ENCODE assay signal across 29 mouse cellular contexts in genomic region chr1:182640094-182640493, GRCm38 (mm10).
DNase-seq lines count a peak whose midpoint lies in the region; ATAC-seq and TF ChIP-seq lines count a peak whose summit lies in the region.
"Had no signal": no experiment of that assay in that cellular context is flagged by ENCODE, and none has a peak within 500 bp of the region (broad histone marks: within the 10 kb centered on the region; RNA-seq: fewer than 3 reads in every experiment).

No protein-coding gene starts in this region.

- 0 out of 2 replicates have a peak, but pooled peaks cover under 1% of the 10 kb centered on the region for H3K4me1 ChIP-seq in liver, embryonic 11.5 days (replicated peaks; ENCODE audit: control insufficient read depth, insufficient read depth, low read length)
- peaks cover 6% of the 10 kb centered on the region for H3K4me1 ChIP-seq in midbrain, embryonic 11.5 days (ENCODE audit: control insufficient read depth, insufficient read depth, low read length)
- H3K4me1 ChIP-seq in midbrain, embryonic 14.5 days (ENCODE audit: control insufficient read depth, insufficient read depth, low read length) = peaks cover 10% of the 10 kb centered on the region
- no peaks in the 10 kb centered on the region for H3K4me1 ChIP-seq in liver, embryonic 14.5 days (replicated peaks; ENCODE audit: control insufficient read depth in 2 of 2, insufficient read depth in 2 of 2, low read length in 1 of 2)
- no peaks in the 10 kb centered on the region for H3K4me1 ChIP-seq in liver, embryonic 16.5 days (ENCODE audit: control insufficient read depth, low read depth, low read length)
- no peaks in the 10 kb centered on the region for H3K4me1 ChIP-seq in thymus, adult 2 months (replicated peaks; ENCODE audit: control insufficient read depth, insufficient read depth, low read length)

- intact Hi-C loops in heart, postnatal 10 days (cut with DNase I) = no loop called here

- H3K36me3 ChIP-seq in liver, embryonic 11.5 days (ENCODE audit: control insufficient read depth, insufficient read depth, low read length) = no peaks in the 10 kb centered on the region
- H3K36me3 ChIP-seq in midbrain, embryonic 11.5 days (ENCODE audit: control insufficient read depth, insufficient read depth, low read length) = no peaks in the 10 kb centered on the region
- H3K36me3 ChIP-seq in midbrain, embryonic 14.5 days (ENCODE audit: control insufficient read depth, insufficient read depth, low read length) = no peaks in the 10 kb centered on the region
- no peaks in the 10 kb centered on the region for H3K36me3 ChIP-seq in liver, embryonic 14.5 days (replicated peaks; ENCODE audit: control insufficient read depth, insufficient read depth, low read depth)
- no peaks in the 10 kb centered on the region for H3K36me3 ChIP-seq in liver, embryonic 16.5 days (ENCODE audit: control insufficient read depth, insufficient read depth)
- H3K36me3 ChIP-seq in thymus, adult 2 months (ENCODE audit: control insufficient read depth, insufficient read depth, low read length) = no peaks in the 10 kb centered on the region
- H3K36me3 ChIP-seq: embryonic facial prominence, embryonic 13.5 days; embryonic facial prominence, embryonic 15.5 days; forebrain, embryonic 10.5 days; forebrain, embryonic 15.5 days; G1E had no signal

- TF ChIP-seq POLR2A in thymus, adult 2 months (IDR thresholded peaks at IDR 0.05; ENCODE audit: control insufficient read depth, extremely low read depth, insufficient read depth, low read length, poor library complexity) = no peak

- H3K27me3 ChIP-seq in liver, embryonic 11.5 days (replicated peaks; ENCODE audit: control insufficient read depth, insufficient read depth, low read length) = no peaks in the 10 kb centered on the region
- no peaks in the 10 kb centered on the region for H3K27me3 ChIP-seq in midbrain, embryonic 11.5 days (ENCODE audit: control insufficient read depth, insufficient read depth, low read length)
- no peaks in the 10 kb centered on the region for H3K27me3 ChIP-seq in midbrain, embryonic 14.5 days (ENCODE audit: control insufficient read depth, insufficient read depth, low read length)
- no peaks in the 10 kb centered on the region for H3K27me3 ChIP-seq in liver, embryonic 14.5 days (ENCODE audit: control insufficient read depth, insufficient read depth, low read length)
- no peaks in the 10 kb centered on the region for H3K27me3 ChIP-seq in liver, embryonic 16.5 days (ENCODE audit: control insufficient read depth, insufficient read depth, low read depth, low read length)
- no peaks in the 10 kb centered on the region for H3K27me3 ChIP-seq in thymus, adult 2 months (ENCODE audit: control insufficient read depth, insufficient read depth, low read length)
- H3K27me3 ChIP-seq: CH12.LX; embryonic facial prominence, embryonic 13.5 days; embryonic facial prominence, embryonic 15.5 days; forebrain, embryonic 15.5 days; Patski had no signal

- no peak overlapping the region for H3K4me3 ChIP-seq in liver, embryonic 11.5 days (ENCODE audit: low read depth, low read length)
- no peak overlapping the region for H3K4me3 ChIP-seq in midbrain, embryonic 11.5 days (ENCODE audit: low read depth, low read length)
- no peak overlapping the region for H3K4me3 ChIP-seq in midbrain, embryonic 14.5 days (replicated peaks; ENCODE audit: low read depth, low read length)
- no peak overlapping the region for H3K4me3 ChIP-seq in liver, embryonic 14.5 days (ENCODE audit: insufficient read depth in 1 of 2, low read depth in 2 of 2, low read length in 2 of 2)
- H3K4me3 ChIP-seq in liver, embryonic 16.5 days (ENCODE audit: low read depth, low read length) = no peak overlapping the region
- no peak overlapping the region for H3K4me3 ChIP-seq in thymus, adult 2 months (ENCODE audit: control insufficient read depth, insufficient read depth, low read length)
- H3K4me3 ChIP-seq: embryonic facial prominence, embryonic 13.5 days; embryonic facial prominence, embryonic 15.5 days; erythroblast, embryonic 14.5 days; forebrain, embryonic 10.5 days; forebrain, embryonic 13.5 days; forebrain, embryonic 15.5 days had no signal

- WGBS in liver, embryonic 11.5 days = 62% methylated on average over 4 of the region's 4 CpGs
- WGBS in midbrain, embryonic 11.5 days = 76% methylated on average over 4 of the region's 4 CpGs
- WGBS in midbrain, embryonic 14.5 days = 77% methylated on average over 4 of the region's 4 CpGs
- WGBS in liver, embryonic 14.5 days (ENCODE audit: insufficient replicate concordance) = 27% methylated on average over 4 of the region's 4 CpGs
- 27% methylated on average over 4 of the region's 4 CpGs for WGBS in liver, embryonic 16.5 days (ENCODE audit: insufficient replicate concordance)
- 77% methylated on average over 4 of the region's 4 CpGs for WGBS in thymus, adult 2 months

- H3K9me3 ChIP-seq in liver, embryonic 11.5 days (ENCODE audit: control insufficient read depth, low read length) = no peaks in the 10 kb centered on the region
- no peaks in the 10 kb centered on the region for H3K9me3 ChIP-seq in midbrain, embryonic 11.5 days (ENCODE audit: control insufficient read depth, low read length)
- H3K9me3 ChIP-seq in midbrain, embryonic 14.5 days (ENCODE audit: control insufficient read depth, low read length) = no peaks in the 10 kb centered on the region
- H3K9me3 ChIP-seq in liver, embryonic 14.5 days (ENCODE audit: control insufficient read depth, low read length) = no peaks in the 10 kb centered on the region
- no peaks in the 10 kb centered on the region for H3K9me3 ChIP-seq in liver, embryonic 16.5 days (replicated peaks; ENCODE audit: control insufficient read depth, low read length)
- H3K9me3 ChIP-seq: embryonic facial prominence, embryonic 13.5 days; embryonic facial prominence, embryonic 15.5 days; forebrain, embryonic 13.5 days; forebrain, embryonic 15.5 days had no signal

- no peak for TF ChIP-seq EP300 in liver, embryonic 14.5 days (IDR thresholded peaks at IDR 0.05; ENCODE audit: low read depth)

- no peak for DNase-seq in liver, embryonic 11.5 days (ENCODE audit: low spot score)
- DNase-seq in liver = no peak
- DNase-seq in midbrain, embryonic 11.5 days (ENCODE audit: low spot score, missing footprints) = peak; percentile 66
- DNase-seq in midbrain, embryonic 14.5 days = no peak
- no peak for DNase-seq in liver, embryonic 14.5 days (ENCODE audit: low read depth in 3 of 3, low spot score in 3 of 3)
- DNase-seq in heart, postnatal 10 days = no peak
- no peak for DNase-seq in thymus, adult 2 months
- DNase-seq: adrenal gland, postnatal 10 days; adrenal gland, postnatal 25 days; B cell, adult 2 months; cerebellum, adult 11-12 months; cerebellum, adult 2 months; cerebellum, adult 9-10 months; cerebellum, postnatal 10 days; cerebellum, postnatal 25 days; embryo, embryonic 11 days; forebrain, postnatal 0 days had no signal

- H3K9ac ChIP-seq in liver, embryonic 11.5 days (ENCODE audit: low read depth, low read length) = no peak overlapping the region
- H3K9ac ChIP-seq in midbrain, embryonic 11.5 days (ENCODE audit: low read length) = no peak overlapping the region
- H3K9ac ChIP-seq in midbrain, embryonic 14.5 days (replicated peaks; ENCODE audit: low read length) = no peak overlapping the region
- no peak overlapping the region for H3K9ac ChIP-seq in liver, embryonic 14.5 days (replicated peaks)
- H3K9ac ChIP-seq in liver, embryonic 16.5 days (ENCODE audit: low read depth, low read length) = no peak overlapping the region
- H3K9ac ChIP-seq: embryonic facial prominence, embryonic 13.5 days; embryonic facial prominence, embryonic 15.5 days; forebrain, embryonic 13.5 days; forebrain, embryonic 15.5 days; forebrain, postnatal 0 days had no signal

- ATAC-seq in liver, embryonic 11.5 days (replicated peaks; ENCODE audit: low FRiP score) = 0 out of 2 replicates have a peak, but pooled peaks have one; percentile 23
- no peak for ATAC-seq in midbrain, embryonic 11.5 days (ENCODE audit: low FRiP score)
- no peak for ATAC-seq in midbrain, embryonic 14.5 days (ENCODE audit: low FRiP score, low TSS enrichment)
- peak; percentile 37 for ATAC-seq in liver, embryonic 14.5 days (ENCODE audit: insufficient read depth)
- ATAC-seq in liver, embryonic 16.5 days (ENCODE audit: low read depth) = peak; percentile 32; the same call in 1 of the 2 replicates
- ATAC-seq: activated CD4-positive, CD25-positive, alpha-beta regulatory T cell, adult 4 months; CD4-positive, CD25-positive, alpha-beta regulatory T cell, adult 4 months; forebrain, embryonic 13.5 days; forebrain, embryonic 15.5 days; forebrain, postnatal 0 days; Patski had no signal

- no peak overlapping the region for H3K27ac ChIP-seq in liver, embryonic 11.5 days (ENCODE audit: low read depth, low read length)
- H3K27ac ChIP-seq in midbrain, embryonic 11.5 days (ENCODE audit: low read depth, low read length) = no peak overlapping the region
- H3K27ac ChIP-seq in midbrain, embryonic 14.5 days (replicated peaks; ENCODE audit: low read depth, low read length) = no peak overlapping the region
- H3K27ac ChIP-seq in liver, embryonic 14.5 days = no peak overlapping the region
- no peak overlapping the region for H3K27ac ChIP-seq in liver, embryonic 16.5 days (ENCODE audit: low read length)
- H3K27ac ChIP-seq in thymus, adult 2 months (ENCODE audit: control insufficient read depth, insufficient read depth, low read length) = no peak overlapping the region
- H3K27ac ChIP-seq: embryonic facial prominence, embryonic 13.5 days; embryonic facial prominence, embryonic 15.5 days; forebrain, embryonic 13.5 days; forebrain, embryonic 15.5 days had no signal

- no peak overlapping the region for H3K4me2 ChIP-seq in liver, embryonic 11.5 days
- H3K4me2 ChIP-seq in midbrain, embryonic 11.5 days = no peak overlapping the region
- H3K4me2 ChIP-seq in midbrain, embryonic 14.5 days (ENCODE audit: low read length) = no peak overlapping the region
- H3K4me2 ChIP-seq in liver, embryonic 14.5 days (ENCODE audit: low read depth) = no peak overlapping the region
- no peak overlapping the region for H3K4me2 ChIP-seq in liver, embryonic 16.5 days (ENCODE audit: low read depth, low read length)
- H3K4me2 ChIP-seq: embryonic facial prominence, embryonic 13.5 days; embryonic facial prominence, embryonic 15.5 days; forebrain, embryonic 13.5 days; forebrain, embryonic 15.5 days had no signal

- no peak for TF ChIP-seq CTCF in liver, embryonic 14.5 days (IDR thresholded peaks at IDR 0.05; ENCODE audit: low read depth)
- no peak for TF ChIP-seq CTCF in thymus, adult 2 months (IDR thresholded peaks at IDR 0.05; ENCODE audit: borderline replicate concordance, control insufficient read depth, extremely low read depth, insufficient read depth, low read length, poor library complexity)

Comparison
In these comparisons a context has a peak if more than half of its experiments do, and no peak if none do; other contexts are left out.
1. ATAC-seq: peak in liver, embryonic 11.5 days (single experiment), liver, embryonic 14.5 days (single experiment) and liver, embryonic 16.5 days (single experiment); none in midbrain, embryonic 11.5 days (single experiment) and midbrain, embryonic 14.5 days (single experiment).